Mouse (Mus musculus) embryonic fibroblast, embryonic 13.5 days (primary cell): Measurements from ENCODE around the gene Fam241b.

Source experiments
- CTCF ChIP-seq: IDR thresholded peaks from 2 replicates; pipeline ENCODE4 v1.5.1; 2011; ENCODE audit warnings: mild to moderate bottlenecking, control low read depth, low read length, moderate library complexity, borderline replicate concordance; ENCODE audit not compliant: insufficient read depth
- POLR2A ChIP-seq: IDR thresholded peaks from 2 replicates; pipeline ENCODE4 v1.6.1; 2011; ENCODE audit warnings: low read depth, mild to moderate bottlenecking, control low read depth, low read length, moderate library complexity

- no peak for TF ChIP-seq CTCF
- TF ChIP-seq POLR2A = no peak
These were observed 18.7 kb upstream of the Fam241b start for GRCm38 (mm10) chr10:62162410-62162809.
